Mouse (Mus musculus): ENCODE results near the gene Stard5. TPM values are rescaled to one million over a fixed set of nuclear protein-coding genes. Genes with fewer than 3 reads are reported as not detected.

Gene Stard5
- polyA plus RNA-seq, 1 experiment from 2014 or later = 45.9 TPM

DNA sequence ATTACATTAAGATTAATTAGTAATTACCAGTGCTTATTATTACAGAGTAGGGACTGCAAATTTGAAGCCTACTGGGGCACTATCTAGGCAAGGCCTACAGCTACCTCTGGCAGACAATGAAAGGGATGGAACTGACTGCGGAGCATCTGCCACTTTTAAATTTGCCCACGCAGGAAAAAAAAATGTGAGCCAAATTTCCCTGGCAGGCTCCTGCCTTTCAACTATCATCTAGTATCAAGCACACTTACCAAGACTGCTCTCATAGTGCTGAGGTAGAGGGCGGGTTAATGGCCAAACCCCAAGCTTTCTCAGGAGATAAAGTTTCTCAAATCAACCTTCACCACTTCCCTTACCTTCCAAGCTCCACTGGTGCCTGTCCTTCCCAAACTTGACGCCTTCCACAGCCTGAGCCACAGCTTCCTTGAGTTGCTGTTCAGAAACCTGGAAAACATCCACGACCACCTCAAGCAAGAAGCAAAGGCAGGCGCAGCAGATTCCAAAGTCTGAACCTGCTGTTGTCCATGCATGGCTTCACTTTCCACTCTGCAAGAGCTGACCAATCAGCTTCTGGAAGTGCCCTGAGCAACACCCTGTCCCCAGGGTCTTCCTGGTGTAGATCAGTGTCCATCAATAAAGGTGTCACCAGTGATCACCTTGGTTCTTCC is 31.1 kb downstream of the Stard5 start:
- ATAC-seq (replicated peaks; ENCODE audit: low FRiP score, low read depth) = 0 out of 2 replicates have a peak, but pooled peaks have one; percentile 41
- 77% methylated on average over 6 of the region's 6 CpGs for WGBS

DNA sequence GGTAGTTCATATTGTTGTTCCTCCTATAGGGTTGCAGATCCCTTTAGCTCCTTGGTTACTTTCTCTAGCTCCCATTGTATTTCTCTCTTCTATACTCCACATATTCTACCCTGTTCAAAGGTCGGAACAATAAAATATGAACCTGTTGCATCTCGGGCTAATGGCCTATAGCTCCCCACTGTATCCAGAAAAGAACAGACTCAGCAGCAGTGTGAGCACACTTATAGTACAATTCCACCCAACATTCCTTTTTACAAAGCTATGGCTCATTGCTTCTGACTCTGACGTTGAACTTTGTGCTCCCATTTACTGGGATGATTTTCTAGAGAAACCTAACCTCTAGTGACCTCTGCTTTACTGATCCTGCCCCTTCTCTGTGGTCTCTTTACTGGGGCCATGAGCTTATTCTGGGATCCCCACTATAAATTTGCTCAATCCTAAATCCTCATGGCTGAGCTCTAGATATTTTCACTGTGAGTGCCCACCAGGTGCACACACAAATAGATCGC is 34.4 kb downstream of the Stard5 start:
- peak; percentile 24 for DNase-seq (ENCODE audit: low spot score)
- no peaks in the 10 kb centered on the region for H3K9me3 ChIP-seq (replicated peaks; ENCODE audit: low read length)
- H3K4me3 ChIP-seq (replicated peaks; ENCODE audit: low read depth, low read length) = no peak overlapping the region
- no peak overlapping the region for H3K27ac ChIP-seq
- ATAC-seq (replicated peaks; ENCODE audit: low FRiP score, low read depth) = 0 out of 2 replicates have a peak, but pooled peaks have one; percentile 52
- H3K36me3 ChIP-seq (ENCODE audit: insufficient read depth, low read length) = no peaks in the 10 kb centered on the region
- no peaks in the 10 kb centered on the region for H3K27me3 ChIP-seq (ENCODE audit: insufficient read depth, low read length)
- no peaks in the 10 kb centered on the region for H3K4me1 ChIP-seq (replicated peaks; ENCODE audit: insufficient read depth, low read length)
- no peak overlapping the region for H3K9ac ChIP-seq (ENCODE audit: low read depth, low read length)
- H3K4me2 ChIP-seq (ENCODE audit: low read length) = no peak overlapping the region
- TF ChIP-seq CTCF (IDR thresholded peaks at IDR 0.05; ENCODE audit: low read depth) = no peak
- 66% methylated on average over 4 of the region's 4 CpGs for WGBS

More for the DNA sequence above, 31.1 kb downstream of the Stard5 start:
- no peak overlapping the region for H3K9ac ChIP-seq (ENCODE audit: low read depth, low read length)
- H3K4me3 ChIP-seq (replicated peaks; ENCODE audit: low read depth, low read length) = no peak overlapping the region
- H3K4me2 ChIP-seq (ENCODE audit: low read length) = no peak overlapping the region
- no peaks in the 10 kb centered on the region for H3K27me3 ChIP-seq (ENCODE audit: insufficient read depth, low read length)
- no peaks in the 10 kb centered on the region for H3K9me3 ChIP-seq (replicated peaks; ENCODE audit: low read length)
- no peak overlapping the region for H3K27ac ChIP-seq
- DNase-seq (ENCODE audit: low spot score) = no peak
- TF ChIP-seq CTCF (IDR thresholded peaks at IDR 0.05; ENCODE audit: low read depth) = no peak
- H3K4me1 ChIP-seq (replicated peaks; ENCODE audit: insufficient read depth, low read length) = no peaks in the 10 kb centered on the region
- H3K36me3 ChIP-seq (ENCODE audit: insufficient read depth, low read length) = no peaks in the 10 kb centered on the region

DNA sequence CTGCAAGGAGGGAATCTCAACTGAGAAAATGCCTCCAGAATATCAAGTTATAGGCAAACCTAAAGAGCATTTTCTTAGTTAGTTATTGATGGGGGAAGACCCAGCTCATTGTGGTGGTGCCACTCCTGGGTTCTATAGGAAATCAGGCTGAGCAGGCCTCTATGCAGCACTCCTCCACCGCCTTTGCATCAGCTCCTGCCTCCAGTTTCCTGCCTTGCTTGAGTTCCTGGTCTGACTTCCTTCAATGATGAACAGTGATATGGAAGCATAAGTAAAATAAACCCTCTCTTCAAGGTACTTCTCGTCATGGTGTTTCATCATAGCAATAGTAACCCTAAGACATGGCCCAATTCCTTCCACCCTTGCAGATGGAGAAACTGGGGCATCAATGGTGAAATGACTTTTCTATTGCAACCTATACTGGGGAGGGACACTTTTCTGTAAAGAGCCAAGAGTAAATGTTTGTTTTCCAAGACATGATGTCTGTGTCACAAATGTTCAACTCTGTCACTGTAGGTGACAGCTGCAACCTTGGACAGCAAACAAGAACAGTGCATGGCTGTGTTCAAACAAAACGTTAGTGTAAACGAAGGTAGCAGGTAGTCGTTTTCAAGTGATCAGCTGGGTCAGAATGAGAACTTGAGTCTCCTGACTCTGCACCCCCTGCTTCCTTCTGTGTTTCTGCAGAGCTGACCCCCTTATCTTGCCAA is 36.3 kb downstream of the Stard5 start:
- WGBS = 80% methylated on average over 5 of the region's 5 CpGs
- DNase-seq (ENCODE audit: low spot score) = no peak
- Histone ChIP-seq H3K27me3 (ENCODE audit: insufficient read depth, low read length) (no peaks in the 10 kb centered on the region), H3K9me3 (replicated peaks; ENCODE audit: low read length) (no peaks in the 10 kb centered on the region), H3K4me2 (ENCODE audit: low read length) (no peak overlapping the region), H3K4me1 (replicated peaks; ENCODE audit: insufficient read depth, low read length) (no peaks in the 10 kb centered on the region), H3K36me3 (ENCODE audit: insufficient read depth, low read length) (no peaks in the 10 kb centered on the region), H3K27ac (no peak overlapping the region), H3K9ac (ENCODE audit: low read depth, low read length) (no peak overlapping the region), H3K4me3 (replicated peaks; ENCODE audit: low read depth, low read length) (no peak overlapping the region)
- no peak for ATAC-seq (replicated peaks; ENCODE audit: low FRiP score, low read depth)
- no peak for TF ChIP-seq CTCF (IDR thresholded peaks at IDR 0.05; ENCODE audit: low read depth)

DNA sequence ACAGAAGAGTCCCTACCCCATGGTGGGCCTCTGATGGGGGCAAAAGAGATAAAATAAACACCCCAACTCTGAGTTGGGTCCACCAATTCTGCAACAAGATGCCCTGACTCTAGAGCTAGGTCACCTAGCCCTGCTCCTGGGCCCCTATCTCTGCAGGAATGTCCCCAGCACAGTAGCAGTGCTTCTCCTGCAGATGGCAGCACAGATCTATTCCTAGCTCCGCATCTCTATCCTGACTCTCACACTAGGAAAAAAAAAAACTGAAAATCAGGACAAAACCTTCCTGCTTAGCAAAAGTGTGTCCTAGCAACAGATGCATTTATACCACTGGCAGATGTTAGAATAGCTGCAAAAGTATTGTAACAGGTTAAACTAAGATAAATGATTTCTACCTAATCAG is 37.0 kb downstream of the Stard5 start:
- ATAC-seq (replicated peaks; ENCODE audit: low FRiP score, low read depth) = no peak
- Histone ChIP-seq H3K4me1 (replicated peaks; ENCODE audit: insufficient read depth, low read length) (no peaks in the 10 kb centered on the region), H3K9me3 (replicated peaks; ENCODE audit: low read length) (no peaks in the 10 kb centered on the region), H3K27me3 (ENCODE audit: insufficient read depth, low read length) (no peaks in the 10 kb centered on the region), H3K27ac (no peak overlapping the region), H3K4me2 (ENCODE audit: low read length) (no peak overlapping the region), H3K36me3 (ENCODE audit: insufficient read depth, low read length) (no peaks in the 10 kb centered on the region), H3K9ac (ENCODE audit: low read depth, low read length) (no peak overlapping the region), H3K4me3 (replicated peaks; ENCODE audit: low read depth, low read length) (no peak overlapping the region)
- DNase-seq (ENCODE audit: low spot score) = peak; percentile 79
- peak; percentile 82 for TF ChIP-seq CTCF (IDR thresholded peaks at IDR 0.05; ENCODE audit: low read depth)
- 14% methylated on average over 1 of the region's 1 CpGs for WGBS

DNA sequence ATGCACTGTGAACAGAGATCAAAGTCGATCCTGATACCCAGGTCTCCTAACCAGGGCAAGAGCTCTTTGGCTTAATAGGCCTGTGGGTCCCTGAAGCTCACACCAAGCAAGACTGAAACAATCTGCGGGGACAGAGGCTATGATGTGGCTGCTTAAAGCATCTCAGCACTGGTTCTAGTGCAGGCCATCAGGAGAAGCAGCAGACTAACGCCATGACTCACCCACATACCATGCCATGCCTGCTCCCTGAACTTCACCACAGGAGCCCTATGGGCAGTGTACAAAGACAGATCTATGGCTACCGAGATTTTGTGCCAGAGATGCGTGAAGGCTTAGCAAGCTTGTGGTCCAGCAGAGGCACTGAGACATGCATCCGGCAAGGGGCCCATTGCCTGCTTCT is 39.8 kb downstream of the Stard5 start:
- ATAC-seq (replicated peaks; ENCODE audit: low FRiP score, low read depth) = no peak
- Histone ChIP-seq H3K36me3 (ENCODE audit: insufficient read depth, low read length) (no peaks in the 10 kb centered on the region), H3K27ac (no peak overlapping the region), H3K9ac (ENCODE audit: low read depth, low read length) (no peak overlapping the region), H3K4me1 (replicated peaks; ENCODE audit: insufficient read depth, low read length) (no peaks in the 10 kb centered on the region), H3K27me3 (ENCODE audit: insufficient read depth, low read length) (no peaks in the 10 kb centered on the region), H3K4me3 (replicated peaks; ENCODE audit: low read depth, low read length) (no peak overlapping the region), H3K9me3 (replicated peaks; ENCODE audit: low read length) (no peaks in the 10 kb centered on the region), H3K4me2 (ENCODE audit: low read length) (no peak overlapping the region)
- 84% methylated on average over 6 of the region's 6 CpGs for WGBS
- DNase-seq (ENCODE audit: low spot score) = no peak
- TF ChIP-seq CTCF (IDR thresholded peaks at IDR 0.05; ENCODE audit: low read depth) = no peak

DNA sequence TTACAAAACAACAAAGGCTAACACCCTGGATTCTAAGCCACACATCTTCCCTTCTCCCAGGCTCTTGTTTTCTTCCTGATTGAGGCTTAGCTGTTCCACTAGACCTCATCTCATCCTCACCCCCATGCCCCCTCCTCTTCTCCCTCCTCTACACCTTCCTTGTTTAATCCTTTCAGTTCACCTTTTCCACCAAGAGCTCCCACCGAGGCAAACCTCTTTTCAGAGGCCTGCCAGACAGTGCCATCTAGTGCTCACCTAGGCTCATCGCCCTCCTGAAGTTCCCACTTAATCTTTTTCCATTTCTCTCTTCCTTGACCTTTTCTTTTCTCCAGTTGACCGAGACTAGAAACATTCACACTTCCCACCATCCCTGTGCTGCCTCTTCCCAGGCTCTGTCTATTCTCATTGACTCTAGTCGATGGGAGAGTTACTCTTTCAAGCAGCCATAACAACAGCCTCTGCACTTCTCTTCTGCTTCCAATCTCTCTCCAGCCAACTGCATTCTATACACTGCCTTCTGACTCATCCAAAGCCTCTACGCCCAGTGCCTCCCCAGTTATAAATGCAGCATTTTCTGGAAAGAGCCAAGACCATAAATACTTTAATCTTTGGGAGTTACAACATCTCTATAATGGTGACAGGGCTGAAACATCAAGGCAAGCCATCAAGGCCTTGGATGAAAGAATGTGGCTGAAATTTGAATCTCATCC is 43.9 kb downstream of the Stard5 start:
- TF ChIP-seq CTCF (IDR thresholded peaks at IDR 0.05; ENCODE audit: low read depth) = peak; percentile 79
- peak; percentile 69 for DNase-seq (ENCODE audit: low spot score)
- WGBS = 34% methylated on average over 5 of the region's 5 CpGs
- no peak overlapping the region for H3K4me3 ChIP-seq (replicated peaks; ENCODE audit: low read depth, low read length)
- ATAC-seq (replicated peaks; ENCODE audit: low FRiP score, low read depth) = no peak
- H3K36me3 ChIP-seq (ENCODE audit: insufficient read depth, low read length) = no peaks in the 10 kb centered on the region
- H3K27ac ChIP-seq = no peak overlapping the region
- no peaks in the 10 kb centered on the region for H3K9me3 ChIP-seq (replicated peaks; ENCODE audit: low read length)
- no peak overlapping the region for H3K4me2 ChIP-seq (ENCODE audit: low read length)
- H3K9ac ChIP-seq (ENCODE audit: low read depth, low read length) = no peak overlapping the region
- no peaks in the 10 kb centered on the region for H3K27me3 ChIP-seq (ENCODE audit: insufficient read depth, low read length)
- H3K4me1 ChIP-seq (replicated peaks; ENCODE audit: insufficient read depth, low read length) = no peaks in the 10 kb centered on the region
